Mouse (Mus musculus): Measurements from ENCODE around the gene Aunip. TPM values are rescaled to one million over a fixed set of nuclear protein-coding genes. Genes with fewer than 3 reads are reported as not detected.
"Not testable (repeated sequence)": the region's sequence is repeated elsewhere in the genome, so short reads cannot be mapped to it uniquely, and the experiment has no call there.

Aunip gene
- total RNA-seq, 2 experiments from 2014 or later = 0.53 to 0.55 TPM

DNA sequence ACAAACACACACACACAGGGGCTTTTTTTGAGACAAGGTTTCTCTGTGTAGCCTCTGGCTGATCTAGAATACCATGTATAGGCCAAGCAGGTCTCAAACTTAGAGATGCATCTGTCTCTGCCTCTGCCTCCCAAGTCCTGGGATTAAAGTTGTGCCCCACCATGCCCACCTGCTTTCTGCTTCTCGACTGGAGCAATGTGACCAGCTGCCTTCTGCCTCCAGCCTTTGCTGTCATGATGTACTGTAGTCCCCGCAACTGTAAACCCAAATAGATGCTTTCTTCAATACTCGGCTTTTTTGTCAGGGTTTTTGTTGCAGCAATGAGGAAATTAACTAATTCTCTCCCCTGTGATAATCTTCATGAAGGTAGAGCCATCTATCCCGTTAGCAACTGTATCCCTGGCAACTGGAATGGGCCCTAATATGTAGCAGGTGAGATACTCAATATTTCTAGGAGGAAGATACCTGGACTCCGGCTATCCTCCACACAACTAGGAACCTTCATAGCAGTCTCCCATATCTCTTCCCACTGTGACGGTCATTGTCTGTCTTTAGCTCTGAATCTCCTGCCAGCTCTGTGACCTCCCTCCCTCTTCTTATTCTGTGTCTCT, 27.6 kb upstream of the Aunip start:
- DNase-seq (ENCODE audit: low spot score in 2 of 2) = no peak
- intact Hi-C loops (cut with DNase I) = no loop called here

DNA sequence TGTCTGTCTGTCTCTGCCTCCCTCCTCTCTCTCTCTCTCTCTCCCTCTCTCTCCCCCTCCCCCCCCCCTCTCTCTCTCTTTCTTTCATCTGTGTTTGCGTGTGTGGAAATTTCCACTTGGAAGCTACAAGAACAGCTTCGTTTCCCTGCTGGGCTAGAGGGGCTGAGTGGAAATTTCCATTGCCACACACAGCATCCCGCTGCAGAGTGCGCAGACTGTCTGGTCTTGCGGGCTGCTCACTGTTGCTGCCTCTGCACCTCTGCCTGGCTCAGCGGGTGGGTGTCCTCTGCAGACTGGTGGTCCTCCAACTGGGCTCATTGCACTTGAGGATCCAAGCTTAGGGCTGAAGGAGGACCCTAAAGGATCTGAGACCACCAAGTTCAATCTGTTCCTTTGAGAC, 27.1 kb upstream of the Aunip start:
- intact Hi-C loops (cut with DNase I) = no loop called here

DNA sequence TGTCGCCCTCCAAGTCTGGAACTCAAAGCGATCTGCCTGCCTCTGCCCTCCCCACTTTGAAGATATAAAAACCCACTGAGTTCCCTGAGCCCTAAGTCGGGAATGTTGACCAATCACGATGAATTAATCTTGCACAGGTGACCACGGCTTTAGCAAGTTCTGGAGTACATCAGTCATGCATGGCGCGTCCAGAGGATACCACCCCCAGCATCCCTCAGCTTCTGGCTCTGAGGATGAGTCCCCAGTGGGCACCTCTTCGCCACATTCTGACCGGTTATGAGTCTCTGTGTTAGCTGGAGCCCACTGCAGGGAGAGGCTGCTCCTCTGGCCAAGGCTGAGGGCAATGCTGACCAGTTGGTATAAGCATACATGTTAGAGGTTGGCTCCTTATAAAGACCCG, 26.6 kb upstream of the Aunip start:
- intact Hi-C loops (cut with DNase I) = no loop called here
- DNase-seq (ENCODE audit: low spot score in 2 of 2) = no peak

More for the DNA sequence above, 27.1 kb upstream of the Aunip start:
- DNase-seq (ENCODE audit: low spot score in 2 of 2) = no peak

GRCm38 (mm10) chr4:134485151-134485900, 25.5 kb upstream of the Aunip start:
- intact Hi-C loops (cut with DNase I) = no loop called here
- DNase-seq (ENCODE audit: low spot score in 2 of 2) = no peak

- intact Hi-C loops (cut with DNase I) = no loop called here
- no peak for DNase-seq (ENCODE audit: low spot score in 2 of 2)
These were observed 22.6 kb upstream of the Aunip start for GRCm38 (mm10) chr4:134488211-134488610.

DNA sequence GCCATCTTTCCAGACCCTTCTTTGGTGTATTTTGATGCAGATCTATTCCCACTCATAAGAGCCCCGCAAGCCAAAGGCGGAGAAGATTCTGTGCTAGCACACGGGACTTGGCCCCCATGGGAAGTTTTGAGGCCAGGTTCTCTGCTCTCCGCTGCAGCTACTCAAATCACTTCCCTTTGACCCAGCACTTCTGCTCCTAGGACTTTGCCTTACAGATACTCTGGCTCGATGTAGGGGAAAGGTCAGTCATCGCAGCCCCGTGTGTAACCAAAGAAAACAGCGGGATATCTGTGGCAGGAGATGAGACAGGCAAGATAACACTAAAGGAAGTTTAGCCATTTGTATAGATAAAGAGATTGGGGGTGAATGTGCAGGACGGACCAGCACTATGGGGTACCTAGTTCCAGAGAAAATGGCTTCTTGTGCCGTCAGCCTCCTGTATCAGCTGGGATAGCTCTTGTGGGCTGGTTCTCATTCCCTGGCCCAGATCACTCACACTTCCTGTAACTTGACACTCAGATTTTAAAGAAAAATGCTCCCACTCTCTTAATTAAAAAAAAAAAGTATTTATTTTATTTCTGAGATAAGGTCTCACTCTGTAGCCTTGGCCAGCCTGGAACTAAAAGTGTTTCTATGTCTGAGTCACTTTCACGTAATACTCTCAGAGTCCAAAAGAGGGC, 20.7 kb upstream of the Aunip start:
- no peak for DNase-seq (ENCODE audit: low spot score in 2 of 2)
- intact Hi-C loops (cut with DNase I) = no loop called here

DNA sequence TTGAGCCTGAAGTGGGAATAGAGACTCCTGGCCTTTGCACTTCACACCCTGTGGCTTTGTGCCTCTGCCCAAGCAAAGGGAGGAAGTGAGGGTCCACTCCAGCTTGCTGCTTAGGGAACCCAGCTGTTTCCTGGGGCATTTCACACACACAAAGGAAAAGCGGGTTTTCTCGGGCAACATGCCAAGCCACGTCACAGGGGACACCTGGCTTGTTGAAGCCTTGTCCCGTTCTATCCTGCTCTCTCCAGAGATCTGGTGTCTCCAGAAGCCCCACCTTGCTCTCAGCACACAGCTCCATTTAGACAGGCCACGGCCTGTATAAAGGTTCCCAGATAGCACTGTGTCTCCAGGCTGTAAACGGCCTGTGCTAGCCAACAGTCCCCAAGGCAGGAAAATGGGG, 19.1 kb upstream of the Aunip start:
- DNase-seq (ENCODE audit: low spot score in 2 of 2) = no peak
- intact Hi-C loops (cut with DNase I) = no loop called here

- intact Hi-C loops (cut with DNase I); DNase-seq (ENCODE audit: low spot score in 2 of 2): not testable (repeated sequence)
These were observed 16.6 kb upstream of the Aunip start for GRCm38 (mm10) chr4:134494161-134494560.

- no peak for DNase-seq (ENCODE audit: low spot score in 2 of 2)
- intact Hi-C loops (cut with DNase I) = no loop called here
These were observed 15.8 kb upstream of the Aunip start for GRCm38 (mm10) chr4:134494780-134495545.

GRCm38 (mm10) chr4:134495546-134495923, 15.3 kb upstream of the Aunip start:
- no peak for DNase-seq (ENCODE audit: low spot score in 2 of 2)
- intact Hi-C loops (cut with DNase I) = no loop called here

DNA sequence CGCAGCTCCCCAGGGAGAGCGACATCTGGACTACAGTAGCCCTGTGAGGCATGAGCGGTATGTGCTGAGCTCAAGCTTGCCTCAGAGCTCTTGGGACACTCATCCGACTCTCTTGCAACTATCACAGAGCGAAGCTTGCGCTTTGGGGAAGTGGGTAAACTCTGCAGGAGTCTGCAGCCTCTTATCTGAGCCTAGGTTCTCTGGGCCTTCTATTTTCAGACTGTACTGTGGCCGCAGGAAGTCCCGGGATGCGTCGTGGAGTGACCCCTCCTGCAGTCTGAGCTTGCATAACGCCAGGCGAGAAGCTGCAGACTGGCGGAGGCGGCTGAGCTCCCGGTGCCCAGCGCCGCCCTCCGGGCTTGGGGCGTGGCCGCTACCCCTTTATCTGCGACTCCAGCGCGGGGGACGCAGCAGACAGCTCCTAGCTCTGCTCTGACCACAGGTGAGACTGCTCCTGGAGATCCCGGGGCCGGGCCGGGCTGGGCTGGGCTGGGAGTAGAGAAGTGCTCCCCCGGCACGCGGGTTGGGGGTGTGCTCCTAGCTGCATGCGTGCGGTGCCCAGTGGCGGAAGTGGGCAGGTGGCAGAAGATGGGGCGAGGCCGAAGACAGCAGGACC, 14.1 kb upstream of the Aunip start, which contains the start of gene Paqr7:
Paqr7 (plus strand) TSS at position 103 of the 616 bp plus-strand sequence.
- intact Hi-C loops (cut with DNase I) = no loop called here

DNA sequence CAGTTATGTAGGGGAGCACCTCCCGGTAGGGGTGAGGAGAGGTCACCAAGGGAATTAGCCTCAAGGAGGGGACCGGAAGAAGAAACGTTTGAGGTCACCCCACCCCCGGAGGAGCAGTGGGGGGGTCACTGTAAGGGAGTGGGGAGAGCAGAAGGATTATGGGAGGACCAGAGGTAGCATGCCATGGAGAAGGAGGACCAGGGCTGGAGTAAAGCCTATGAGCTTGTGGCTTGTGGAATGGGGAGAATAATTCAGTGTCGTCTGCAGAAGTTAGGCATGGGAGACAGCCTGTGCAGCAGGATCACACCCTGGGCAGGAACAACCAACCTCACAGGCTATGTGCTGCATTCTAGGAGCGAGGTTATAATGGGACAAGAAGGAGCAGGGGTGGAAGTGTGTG, 13.6 kb upstream of the Aunip start:
- intact Hi-C loops (cut with DNase I) = no loop called here

More for the DNA sequence above, 14.1 kb upstream of the Aunip start, which contains the start of gene Paqr7:
- peak; percentile 71 to 73 for DNase-seq (ENCODE audit: low spot score in 2 of 2)

GRCm38 (mm10) chr4:134497986-134498731, 12.6 kb upstream of the Aunip start:
- intact Hi-C loops (cut with DNase I) = no loop called here
- peak in 1 of 2 experiments; percentile 47 for DNase-seq (ENCODE audit: low spot score in 2 of 2)

More for the DNA sequence above, 13.6 kb upstream of the Aunip start:
- DNase-seq (ENCODE audit: low spot score in 2 of 2) = no peak

- DNase-seq (ENCODE audit: low spot score in 2 of 2); intact Hi-C loops (cut with DNase I): not testable (repeated sequence)
These were observed 11.8 kb upstream of the Aunip start for GRCm38 (mm10) chr4:134498983-134499382.

DNA sequence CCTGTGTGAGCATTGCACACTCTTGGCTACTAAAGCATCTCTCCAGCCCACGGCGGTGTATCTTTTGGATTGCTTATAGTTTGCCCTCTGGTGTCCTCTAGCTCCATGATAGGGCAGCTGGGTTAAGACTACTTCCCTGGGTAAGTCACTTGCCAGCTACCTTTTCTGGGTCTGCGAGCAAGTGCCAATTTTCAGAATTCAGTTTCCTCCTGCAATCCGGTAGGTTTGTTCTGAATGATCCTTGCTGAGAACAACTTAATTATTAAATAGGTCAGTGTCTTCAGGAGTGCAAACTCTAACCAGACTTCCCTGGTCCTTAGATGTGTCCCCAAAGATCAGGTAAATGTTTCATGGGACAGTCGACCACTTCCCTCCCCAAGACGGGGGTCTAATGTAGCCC, 9.7 kb upstream of the Aunip start:
- DNase-seq (ENCODE audit: low spot score in 2 of 2) = no peak
- intact Hi-C loops (cut with DNase I) = no loop called here

DNA sequence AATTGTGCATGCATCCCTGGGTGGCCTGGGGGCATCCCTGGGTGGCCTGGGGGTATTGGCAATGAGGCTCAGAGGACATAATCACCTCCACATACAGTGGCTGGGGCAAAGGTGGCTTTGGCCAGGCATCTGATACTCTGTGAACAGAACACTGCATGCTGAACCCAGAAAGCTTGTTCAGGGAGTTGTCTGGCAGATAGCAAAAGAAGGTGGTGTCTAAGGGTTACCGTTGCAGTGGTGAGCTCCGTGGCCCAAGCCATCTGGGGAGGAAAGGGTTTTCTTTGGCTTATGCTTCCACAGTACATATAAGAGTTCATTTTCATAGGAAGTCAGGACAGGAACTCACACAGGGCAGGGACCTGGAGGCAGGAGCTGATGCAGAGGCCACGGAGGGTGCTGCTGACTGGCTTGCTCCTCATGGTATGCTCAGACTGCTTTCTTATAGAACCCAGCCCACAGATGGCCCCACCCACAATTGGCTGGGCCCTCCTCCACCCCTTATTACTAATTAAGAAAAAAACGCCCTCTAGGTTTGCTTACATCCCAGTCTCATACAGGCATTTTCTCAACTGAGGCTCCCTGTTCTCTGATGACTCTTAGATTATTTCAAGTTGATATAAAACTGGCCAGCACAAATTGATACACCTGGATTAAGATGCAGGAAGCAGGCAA, 7.0 kb upstream of the Aunip start:
- intact Hi-C loops (cut with DNase I) = no loop called here
- DNase-seq (ENCODE audit: low spot score in 2 of 2) = no peak

- DNase-seq (ENCODE audit: low spot score in 2 of 2) = no peak
- intact Hi-C loops (cut with DNase I) = no loop called here
These were observed 5.5 kb upstream of the Aunip start for GRCm38 (mm10) chr4:134505303-134505789.
